Mouse (Mus musculus): ENCODE results near the gene Atp5d. TPM values are rescaled to one million over a fixed set of nuclear protein-coding genes. Genes with fewer than 3 reads are reported as not detected.

Atp5d gene
- 0.34 TPM for polyA plus RNA-seq (2014; fragmentation: Illumina TruSeq; extraction: RNeasy Lipid Tissue Mini Kit (QIAGEN cat#74804))

GRCm38 (mm10) chr10:80138553-80139438 lies at the start of gene Atp5d:
Gene Atp5d (plus strand): TSS chr10:80138632.

DNA sequence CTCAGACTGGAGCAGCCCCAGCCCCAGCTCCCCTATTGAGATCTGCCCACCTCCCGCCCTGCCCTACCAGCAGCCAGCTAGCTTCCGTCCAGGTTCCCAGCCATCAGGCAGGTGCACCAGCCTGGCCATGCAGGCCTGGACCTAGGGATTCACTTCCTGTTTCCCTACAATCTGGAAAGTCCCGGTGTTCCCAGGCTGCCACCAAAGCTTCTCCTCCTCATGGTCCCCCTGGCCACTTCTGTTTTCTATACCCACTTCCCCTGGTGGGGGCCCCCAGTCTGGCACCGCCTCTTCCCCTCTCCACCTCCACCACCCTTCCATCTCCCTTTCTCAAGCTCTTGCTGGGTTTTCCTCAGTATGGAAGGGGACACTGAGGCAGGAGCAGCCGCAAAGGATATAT lies 33.0 kb upstream of the Atp5d start, which contains the start of gene Sbno2:
Gene Sbno2, minus strand, starts transcription at position 112 of the 400 bp plus-strand sequence.

DNA sequence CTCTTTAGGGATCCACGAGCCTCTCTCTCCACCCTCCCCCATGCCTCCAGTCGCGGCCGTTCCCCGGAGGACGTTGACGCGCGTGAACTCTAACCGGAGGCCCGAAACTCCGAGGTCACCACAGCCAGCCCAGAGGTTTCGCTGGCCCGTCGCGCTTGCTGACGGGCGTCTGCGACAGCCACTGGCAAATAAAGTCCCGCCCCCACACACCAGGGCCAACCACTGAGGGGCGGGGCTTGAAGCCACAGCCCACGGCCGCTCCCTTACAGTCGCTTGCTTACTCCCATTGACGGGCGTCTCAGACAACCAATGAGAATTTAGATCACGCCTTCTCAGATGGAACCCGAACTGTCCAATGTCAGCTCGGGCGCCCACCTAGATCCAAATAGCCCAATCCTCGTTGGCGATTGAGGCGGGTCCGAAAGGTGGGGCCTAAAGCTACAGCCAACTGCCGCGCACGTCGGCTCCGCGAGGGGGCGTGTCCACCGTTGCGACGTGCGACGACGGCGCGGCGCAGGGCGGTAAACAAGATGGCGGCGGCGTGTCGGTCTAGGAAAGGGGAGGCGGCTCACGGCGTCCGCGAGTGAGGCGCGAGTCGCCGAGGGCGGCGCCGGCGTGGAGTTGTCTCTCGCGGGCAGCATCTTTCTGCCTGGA lies 23.0 kb upstream of the Atp5d start, which contains the start of gene Stk11:
Gene Stk11, plus strand, starts transcription at position 514 of the 654 bp plus-strand sequence.

GRCm38 (mm10) chr10:80140666-80141035 lies 2.2 kb downstream of the Atp5d start, which contains the start of gene Cbarp:
Gene Cbarp (minus strand): TSS chr10:80140835.

DNA sequence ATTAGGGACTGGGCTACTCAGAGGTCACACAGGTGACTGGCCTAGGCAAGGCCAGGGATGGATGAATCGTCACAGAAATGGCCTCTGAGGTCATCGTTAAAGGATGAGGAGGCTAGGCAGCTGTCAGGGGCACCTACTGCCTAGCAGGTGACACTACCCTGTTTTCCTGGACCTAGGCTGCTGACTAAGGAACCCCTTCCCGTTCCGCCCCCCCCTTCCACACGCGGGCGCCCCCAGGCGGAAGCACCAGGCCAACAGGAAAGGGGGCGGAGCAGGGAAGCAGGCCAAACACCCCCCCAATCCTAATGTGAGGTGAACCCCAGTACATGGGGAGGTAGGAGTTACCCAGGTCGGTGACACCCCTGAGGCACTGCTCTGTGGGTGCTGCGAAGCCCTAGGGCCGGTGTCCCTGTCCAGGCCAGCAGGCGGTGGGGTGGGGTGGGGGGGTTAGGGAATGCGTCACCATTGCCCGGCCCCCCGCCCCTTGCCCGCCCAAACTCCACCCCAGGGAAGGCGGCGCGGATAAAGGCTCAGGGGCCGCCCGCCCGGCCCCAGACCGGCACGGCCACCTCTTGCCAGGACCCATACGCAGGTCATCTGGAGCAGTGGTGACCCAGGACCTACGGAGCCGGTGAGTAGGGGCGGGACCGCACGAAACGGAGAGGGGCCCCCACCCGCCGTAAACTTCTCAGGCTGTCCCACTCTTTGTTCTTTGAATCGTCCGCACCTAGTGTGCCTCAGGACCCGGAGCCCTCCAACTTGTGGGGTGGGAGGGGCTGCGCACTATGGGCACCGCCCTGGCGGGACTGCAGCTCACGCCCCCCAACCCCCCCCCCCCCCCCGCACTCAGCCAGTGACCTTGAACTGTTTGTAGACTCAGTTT lies 9.5 kb downstream of the Atp5d start, which contains the start of gene Midn:
Gene Midn, plus strand, starts transcription at position 554 of the 883 bp plus-strand sequence.

GRCm38 (mm10) chr10:80165392-80166128 lies 27.1 kb downstream of the Atp5d start, which contains the start of gene Cirbp:
Gene Cirbp (plus strand): TSS chr10:80165985.

GRCm38 (mm10) chr10:80172527-80173292 lies 34.3 kb downstream of the Atp5d start, which contains the start of gene 1600002K03Rik:
Gene 1600002K03Rik (plus strand): TSS chr10:80172944.

GRCm38 (mm10) chr10:80179068-80180051 lies 40.9 kb downstream of the Atp5d start, which contains the start of gene Efna2:
Gene Efna2 (plus strand): TSS chr10:80179482.

Other genes starting within 250 kb of the Atp5d start
- gene Cfd, start 247.8 kb upstream of the Atp5d start, polyA plus RNA-seq (2014; fragmentation: Illumina TruSeq; extraction: RNeasy Lipid Tissue Mini Kit (QIAGEN cat#74804)) = 1.5 TPM
- 0.37 TPM for gene Med16, start 229.7 kb upstream of the Atp5d start, polyA plus RNA-seq (2014; fragmentation: Illumina TruSeq; extraction: RNeasy Lipid Tissue Mini Kit (QIAGEN cat#74804))
- gene Gm26602, start 227.8 kb upstream of the Atp5d start, polyA plus RNA-seq (2014; fragmentation: Illumina TruSeq; extraction: RNeasy Lipid Tissue Mini Kit (QIAGEN cat#74804)) = not detected
- not detected for gene Kiss1r, start 221.7 kb upstream of the Atp5d start, polyA plus RNA-seq (2014; fragmentation: Illumina TruSeq; extraction: RNeasy Lipid Tissue Mini Kit (QIAGEN cat#74804))
- 8.0 TPM for gene R3hdm4, start 217.4 kb upstream of the Atp5d start, polyA plus RNA-seq (2014; fragmentation: Illumina TruSeq; extraction: RNeasy Lipid Tissue Mini Kit (QIAGEN cat#74804))
- gene Arid3a, start 211.6 kb upstream of the Atp5d start, polyA plus RNA-seq (2014; fragmentation: Illumina TruSeq; extraction: RNeasy Lipid Tissue Mini Kit (QIAGEN cat#74804)) = 3.3 TPM
- 1.2 TPM for gene Wdr18, start 178.5 kb upstream of the Atp5d start, polyA plus RNA-seq (2014; fragmentation: Illumina TruSeq; extraction: RNeasy Lipid Tissue Mini Kit (QIAGEN cat#74804))
- gene Grin3b, start 167.9 kb upstream of the Atp5d start, polyA plus RNA-seq (2014; fragmentation: Illumina TruSeq; extraction: RNeasy Lipid Tissue Mini Kit (QIAGEN cat#74804)) = not detected
- gene Tmem259, start 154.3 kb upstream of the Atp5d start, polyA plus RNA-seq (2014; fragmentation: Illumina TruSeq; extraction: RNeasy Lipid Tissue Mini Kit (QIAGEN cat#74804)) = not detected
- 10.0 TPM for gene Cnn2, start 150.0 kb upstream of the Atp5d start, polyA plus RNA-seq (2014; fragmentation: Illumina TruSeq; extraction: RNeasy Lipid Tissue Mini Kit (QIAGEN cat#74804))
- 0.14 TPM for gene Abca7, start 142.1 kb upstream of the Atp5d start, polyA plus RNA-seq (2014; fragmentation: Illumina TruSeq; extraction: RNeasy Lipid Tissue Mini Kit (QIAGEN cat#74804))
- not detected for gene Arhgap45, start 122.0 kb upstream of the Atp5d start, polyA plus RNA-seq (2014; fragmentation: Illumina TruSeq; extraction: RNeasy Lipid Tissue Mini Kit (QIAGEN cat#74804))
- gene Polr2e, start 98.8 kb upstream of the Atp5d start, polyA plus RNA-seq (2014; fragmentation: Illumina TruSeq; extraction: RNeasy Lipid Tissue Mini Kit (QIAGEN cat#74804)) = 0.51 TPM
- 21.6 TPM for gene Gpx4, start 91.5 kb upstream of the Atp5d start, polyA plus RNA-seq (2014; fragmentation: Illumina TruSeq; extraction: RNeasy Lipid Tissue Mini Kit (QIAGEN cat#74804))
- 0.29 TPM for gene Sbno2, start 33.1 kb upstream of the Atp5d start, polyA plus RNA-seq (2014; fragmentation: Illumina TruSeq; extraction: RNeasy Lipid Tissue Mini Kit (QIAGEN cat#74804))
- gene Stk11, start 22.8 kb upstream of the Atp5d start, polyA plus RNA-seq (2014; fragmentation: Illumina TruSeq; extraction: RNeasy Lipid Tissue Mini Kit (QIAGEN cat#74804)) = 4.8 TPM
- not detected for gene Cbarp, start 2.2 kb downstream of the Atp5d start, polyA plus RNA-seq (2014; fragmentation: Illumina TruSeq; extraction: RNeasy Lipid Tissue Mini Kit (QIAGEN cat#74804))
- 10.3 TPM for gene Midn, start 9.6 kb downstream of the Atp5d start, polyA plus RNA-seq (2014; fragmentation: Illumina TruSeq; extraction: RNeasy Lipid Tissue Mini Kit (QIAGEN cat#74804))
- gene Cirbp, start 27.4 kb downstream of the Atp5d start, polyA plus RNA-seq (2014; fragmentation: Illumina TruSeq; extraction: RNeasy Lipid Tissue Mini Kit (QIAGEN cat#74804)) = 34.8 TPM
- 1.1 TPM for gene 1600002K03Rik, start 34.3 kb downstream of the Atp5d start, polyA plus RNA-seq (2014; fragmentation: Illumina TruSeq; extraction: RNeasy Lipid Tissue Mini Kit (QIAGEN cat#74804))
- gene Efna2, start 40.9 kb downstream of the Atp5d start, polyA plus RNA-seq (2014; fragmentation: Illumina TruSeq; extraction: RNeasy Lipid Tissue Mini Kit (QIAGEN cat#74804)) = 5.3 TPM
- 5.4 TPM for gene Mum1, start 87.8 kb downstream of the Atp5d start, polyA plus RNA-seq (2014; fragmentation: Illumina TruSeq; extraction: RNeasy Lipid Tissue Mini Kit (QIAGEN cat#74804))
- gene Ndufs7, start 110.5 kb downstream of the Atp5d start, polyA plus RNA-seq (2014; fragmentation: Illumina TruSeq; extraction: RNeasy Lipid Tissue Mini Kit (QIAGEN cat#74804)) = 1.1 TPM
- not detected for gene Gamt, start 122.4 kb downstream of the Atp5d start, polyA plus RNA-seq (2014; fragmentation: Illumina TruSeq; extraction: RNeasy Lipid Tissue Mini Kit (QIAGEN cat#74804))
- gene Dazap1, start 122.9 kb downstream of the Atp5d start, polyA plus RNA-seq (2014; fragmentation: Illumina TruSeq; extraction: RNeasy Lipid Tissue Mini Kit (QIAGEN cat#74804)) = 25.0 TPM
- gene Rps15, start 153.8 kb downstream of the Atp5d start, polyA plus RNA-seq (2014; fragmentation: Illumina TruSeq; extraction: RNeasy Lipid Tissue Mini Kit (QIAGEN cat#74804)) = not detected
- not detected for gene Apc2, start 157.3 kb downstream of the Atp5d start, polyA plus RNA-seq (2014; fragmentation: Illumina TruSeq; extraction: RNeasy Lipid Tissue Mini Kit (QIAGEN cat#74804))
- gene 2310011J03Rik, start 181.9 kb downstream of the Atp5d start, polyA plus RNA-seq (2014; fragmentation: Illumina TruSeq; extraction: RNeasy Lipid Tissue Mini Kit (QIAGEN cat#74804)) = 1.1 TPM
- not detected for gene Pcsk4, start 190.9 kb downstream of the Atp5d start, polyA plus RNA-seq (2014; fragmentation: Illumina TruSeq; extraction: RNeasy Lipid Tissue Mini Kit (QIAGEN cat#74804))
- not detected for gene Reep6, start 191.3 kb downstream of the Atp5d start, polyA plus RNA-seq (2014; fragmentation: Illumina TruSeq; extraction: RNeasy Lipid Tissue Mini Kit (QIAGEN cat#74804))
- not detected for gene Adamtsl5, start 209.8 kb downstream of the Atp5d start, polyA plus RNA-seq (2014; fragmentation: Illumina TruSeq; extraction: RNeasy Lipid Tissue Mini Kit (QIAGEN cat#74804))
- gene Plk5, start 217.8 kb downstream of the Atp5d start, polyA plus RNA-seq (2014; fragmentation: Illumina TruSeq; extraction: RNeasy Lipid Tissue Mini Kit (QIAGEN cat#74804)) = not detected
- 29.8 TPM for gene Mex3d, start 249.0 kb downstream of the Atp5d start, polyA plus RNA-seq (2014; fragmentation: Illumina TruSeq; extraction: RNeasy Lipid Tissue Mini Kit (QIAGEN cat#74804))

Measured in ovary, adult 10 weeks (tissue).